ENCODE assay signal across 8 mouse cellular contexts in the genomic region with DNA sequence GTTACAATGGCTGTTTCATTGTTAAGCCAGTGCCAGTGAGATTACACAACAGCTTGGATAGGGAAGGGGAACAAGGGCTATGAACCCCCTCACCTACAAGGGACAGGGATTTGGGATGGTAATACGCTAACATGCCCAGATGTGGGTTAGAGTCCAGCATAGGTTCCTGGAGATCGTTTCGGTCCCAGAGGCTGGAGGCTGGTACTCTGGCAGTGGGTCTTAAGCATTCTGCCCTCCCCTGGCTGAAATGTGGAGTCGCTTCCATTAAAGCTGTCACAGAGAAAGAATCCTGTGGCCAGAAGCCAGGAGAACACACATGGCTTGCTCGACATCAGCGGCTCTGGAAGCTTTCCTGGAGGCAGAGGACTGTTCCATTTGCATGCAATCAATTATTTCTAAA. TPM values are rescaled to one million over a fixed set of nuclear protein-coding genes. Genes with fewer than 3 reads are reported as not detected.
DNase-seq lines count a peak whose midpoint lies in the region; ATAC-seq and TF ChIP-seq lines count a peak whose summit lies in the region.

No protein-coding gene starts in this region.

- ATAC-seq in frontal cortex, adult (ENCODE audit: low TSS enrichment): no peak

- WGBS in liver, adult 2 months: 16% methylated on average over 6 of the region's 6 CpGs

- peak; percentile 89 for DNase-seq in liver, adult 2 months (ENCODE audit: extremely low read depth, low read depth, low spot score)
- no peak for DNase-seq in liver
- peak; percentile 88 for DNase-seq in brain, adult 2 months (ENCODE audit: low read depth, low spot score)
- DNase-seq in gonadal fat pad, adult 2 months (ENCODE audit: low read depth): peak; percentile 77
- DNase-seq in kidney, postnatal 36 days: peak; percentile 52 to 55
- DNase-seq in retina, embryonic 14.5 days (ENCODE audit: low spot score): peak; percentile 34
- no peak for DNase-seq in frontal cortex, postnatal 25 days (ENCODE audit: low spot score in 2 of 2)

- H3K4me1 ChIP-seq in liver, adult 2 months (ENCODE audit: control insufficient read depth, insufficient read depth, low read length): peaks cover 17% of the 10 kb centered on the region

- TF ChIP-seq CTCF in liver, adult 2 months (IDR thresholded peaks at IDR 0.05; ENCODE audit: low read depth, low read length): peak; percentile 37; the same call in 1 of the 2 replicates

- no peak overlapping the region for H3K4me3 ChIP-seq in liver, adult 2 months (ENCODE audit: insufficient read depth, low read depth, low read length)

- no peak overlapping the region for H3K9ac ChIP-seq in liver, adult 2 months (ENCODE audit: low read depth, low read length)

- peak overlapping the region; percentile 54 for H3K27ac ChIP-seq in liver, adult 2 months (replicated peaks; ENCODE audit: insufficient read depth, low read depth, low read length)

- TF ChIP-seq POLR2A in liver, adult 2 months (IDR thresholded peaks at IDR 0.05; ENCODE audit: extremely low read depth, insufficient read depth, low read length): no peak

- no peaks in the 10 kb centered on the region for H3K27me3 ChIP-seq in liver, adult 2 months (ENCODE audit: control insufficient read depth, insufficient read depth, low read length)

- H3K36me3 ChIP-seq in liver, adult 2 months (ENCODE audit: control insufficient read depth, insufficient read depth, low read length): no peaks in the 10 kb centered on the region

- peaks cover 17% of the 10 kb centered on the region for H3K79me2 ChIP-seq in liver, adult 2 months (ENCODE audit: control insufficient read depth, insufficient read depth, low read length)

RNA-seq across cellular contexts. Expression of gene Tnrc6b, which starts 1.5 kb away (rescaled TPM):
- 18.2 and 19.7 TPM in 2 replicates for total RNA-seq in liver, adult 2 months (2014; rRNA removed)
- polyA plus RNA-seq in liver, adult 2 months (2012; rRNA removed): 6.1 and 7.3 TPM in 2 replicates
- polyA plus RNA-seq in gonadal fat pad, adult 2 months (2012; rRNA removed): 10.0 and 14.1 TPM in 2 replicates

RNA-seq across cellular contexts. Expression of gene Fam83f, which starts 37.9 kb away (rescaled TPM):
- total RNA-seq in liver, adult 2 months (2014; rRNA removed): 0.28 and 0.67 TPM in 2 replicates
- polyA plus RNA-seq in liver, adult 2 months (2012; rRNA removed): 1.0 and 1.6 TPM in 2 replicates
- 5.3 and 5.8 TPM in 2 replicates for polyA plus RNA-seq in gonadal fat pad, adult 2 months (2012; rRNA removed)

Comparison
In these comparisons a context has a peak if more than half of its experiments do, and no peak if none do; other contexts are left out.
1. DNase-seq: peak in liver, adult 2 months (single experiment), brain, adult 2 months (single experiment), gonadal fat pad, adult 2 months (single experiment), kidney, postnatal 36 days (2 of 2) and retina, embryonic 14.5 days (single experiment); none in liver (single experiment) and frontal cortex, postnatal 25 days (0 of 2).